Mouse (Mus musculus) lung, postnatal 0 days (tissue): ENCODE measurements at regions not wholly inside any gene's neighbourhood (a gene's known extent, or its start where the extent isn't known, plus 50 kb on each side); places are given as distances from the start of the nearest gene placed in this dataset.

Experiments used
- ATAC-seq: fragments of 200-750 bp; cut with Nextera tagmentation; 2 replicates; pipeline ENCODE4 v1.8.0; 2017; ENCODE audit warnings: moderate library complexity
- DNase-seq: peaks from one replicate; pipeline ENCODE4 v3.0.0-alpha.2; 2016; ENCODE audit warnings: low spot score
- H3K27ac ChIP-seq: fragments of 300-500 bp; sonication (generic); 2 replicates; pipeline ENCODE4 v1.5.1; 2014; ENCODE audit warnings: antibody characterized with exemption, mild to moderate bottlenecking, low read length, mixed read lengths
- H3K27me3 ChIP-seq: fragments of 300-500 bp; sonication (generic); replicated peaks from 2 replicates; pipeline ENCODE4 v1.6.1; 2014; ENCODE audit warnings: low read length, mixed read lengths; ENCODE audit not compliant: insufficient read depth
- H3K36me3 ChIP-seq: fragments of 300-500 bp; sonication (generic); 2 replicates; pipeline ENCODE4 v1.6.1; 2014; ENCODE audit warnings: low read length, mixed read lengths; ENCODE audit not compliant: insufficient read depth
- H3K4me1 ChIP-seq: fragments of 300-500 bp; sonication (generic); 2 replicates; pipeline ENCODE4 v1.6.1; 2014; ENCODE audit warnings: antibody characterized with exemption, low read depth, low read length, mixed read lengths; ENCODE audit not compliant: insufficient read depth
- H3K4me2 ChIP-seq: fragments of 300-500 bp; sonication (generic); replicated peaks from 2 replicates; pipeline ENCODE4 v1.6.1; 2014; ENCODE audit warnings: low read depth, mild to moderate bottlenecking, low read length, moderate library complexity, mixed read lengths
- H3K4me3 ChIP-seq: fragments of 300-500 bp; sonication (generic); 2 replicates; pipeline ENCODE4 v1.5.1; 2014; ENCODE audit warnings: low read depth, low read length
- H3K9ac ChIP-seq: fragments of 300-500 bp; sonication (generic); replicated peaks from 2 replicates; pipeline ENCODE4 v1.6.1; 2014; ENCODE audit warnings: low read depth, mild to moderate bottlenecking
- H3K9me3 ChIP-seq: fragments of 300-500 bp; sonication (generic); 2 replicates; pipeline ENCODE4 v1.6.1; 2016; ENCODE audit warnings: low read length, mixed read lengths
- CTCF ChIP-seq: IDR thresholded peaks from 2 replicates; pipeline ENCODE4 v1.5.1; 2016; ENCODE audit warnings: antibody characterized with exemption, mild to moderate bottlenecking
- EP300 ChIP-seq: IDR thresholded peaks from 2 replicates; pipeline ENCODE4 v1.6.1; 2016; ENCODE audit warnings: antibody characterized with exemption, mild to moderate bottlenecking, control low read depth
- WGBS: fragments of 180-500 bp; shearing (Covaris S2); extraction: QIAGEN DNeasy Blood & Tissue Kit; methylation state at CpG from one replicate; pipeline ENCODE4 v1.1.7; 2014; 5-methylcytosine and 5-hydroxymethylcytosine counted together

- Histone ChIP-seq H3K9me3 (no peaks in the 10 kb centered on the region), H3K36me3 (no peaks in the 10 kb centered on the region), H3K4me1 (no peaks in the 10 kb centered on the region), H3K27ac (no peak overlapping the region), H3K4me2 (no peak overlapping the region), H3K9ac (no peak overlapping the region), H3K4me3 (no peak overlapping the region), H3K27me3 (no peaks in the 10 kb centered on the region)
- DNase-seq (no peak), ATAC-seq (no peak)
- WGBS, result 88% methylated on average over 1 of the region's 1 CpGs
- TF ChIP-seq EP300 (no peak), CTCF (no peak)
Measured at GRCm38 (mm10) chr7:136449286-136449685, 445.1 kb upstream of the Mgmt start.

- WGBS, result 63% methylated on average over 8 of the region's 8 CpGs
- DNase-seq (no peak), ATAC-seq (no peak)
- H3K9ac ChIP-seq, result no peak overlapping the region
- TF ChIP-seq CTCF (no peak), EP300 (no peak)
- no peak overlapping the region for H3K4me3 ChIP-seq
- no peaks in the 10 kb centered on the region for H3K27me3 ChIP-seq
- no peaks in the 10 kb centered on the region for H3K9me3 ChIP-seq
- H3K4me1 ChIP-seq, result no peaks in the 10 kb centered on the region
- H3K4me2 ChIP-seq, result no peak overlapping the region
- H3K36me3 ChIP-seq, result no peaks in the 10 kb centered on the region
- no peak overlapping the region for H3K27ac ChIP-seq
Measured at GRCm38 (mm10) chr7:136451672-136452361, 442.6 kb upstream of the Mgmt start.

- ATAC-seq, result no peak
- Histone ChIP-seq H3K36me3 (no peaks in the 10 kb centered on the region), H3K27me3 (no peaks in the 10 kb centered on the region), H3K4me3 (no peak overlapping the region), H3K9me3 (no peaks in the 10 kb centered on the region), H3K4me2 (no peak overlapping the region), H3K4me1 (no peaks in the 10 kb centered on the region), H3K9ac (no peak overlapping the region), H3K27ac (no peak overlapping the region)
- TF ChIP-seq CTCF (no peak), EP300 (no peak)
- WGBS, result 74% methylated on average over 5 of the region's 5 CpGs
- DNase-seq, result no peak
Measured at GRCm38 (mm10) chr7:136452561-136452960, 441.9 kb upstream of the Mgmt start.

GRCm38 (mm10) chr7:136457171-136457570 lies 437.2 kb upstream of the Mgmt start:
- Histone ChIP-seq H3K9ac (no peak overlapping the region), H3K4me1 (no peaks in the 10 kb centered on the region), H3K4me2 (no peak overlapping the region), H3K4me3 (no peak overlapping the region), H3K27me3 (no peaks in the 10 kb centered on the region), H3K27ac (no peak overlapping the region), H3K9me3 (no peaks in the 10 kb centered on the region), H3K36me3 (no peaks in the 10 kb centered on the region)
- ATAC-seq (no peak), DNase-seq (no peak)
- WGBS, result 38% methylated on average over 7 of the region's 7 CpGs
- TF ChIP-seq CTCF (no peak), EP300 (no peak)

GRCm38 (mm10) chr7:136457867-136458448 lies 436.5 kb upstream of the Mgmt start:
- no peak overlapping the region for H3K9ac ChIP-seq
- no peak for ATAC-seq
- WGBS, result 80% methylated on average over 10 of the region's 10 CpGs
- no peak overlapping the region for H3K4me2 ChIP-seq
- no peak for DNase-seq
- no peaks in the 10 kb centered on the region for H3K4me1 ChIP-seq
- H3K4me3 ChIP-seq, result no peak overlapping the region
- no peak overlapping the region for H3K27ac ChIP-seq
- H3K9me3 ChIP-seq, result no peaks in the 10 kb centered on the region
- TF ChIP-seq CTCF, result no peak
- no peak for TF ChIP-seq EP300
- H3K36me3 ChIP-seq, result no peaks in the 10 kb centered on the region
- H3K27me3 ChIP-seq, result no peaks in the 10 kb centered on the region

- no peak for DNase-seq
- WGBS, result 83% methylated on average over 4 of the region's 4 CpGs
- Histone ChIP-seq H3K4me2 (no peak overlapping the region), H3K9me3 (no peaks in the 10 kb centered on the region), H3K4me3 (no peak overlapping the region), H3K27me3 (no peaks in the 10 kb centered on the region), H3K27ac (no peak overlapping the region), H3K4me1 (no peaks in the 10 kb centered on the region), H3K9ac (no peak overlapping the region), H3K36me3 (no peaks in the 10 kb centered on the region)
- no peak for TF ChIP-seq CTCF
- no peak for TF ChIP-seq EP300
- ATAC-seq, result no peak
Measured at GRCm38 (mm10) chr7:136477135-136477534, 417.3 kb upstream of the Mgmt start.
